Comparison of ENCODE assay signal across 10 mouse cellular contexts in genomic region chr2:106942451-106942850, GRCm38 (mm10). TPM values are rescaled to one million over a fixed set of nuclear protein-coding genes. Genes with fewer than 3 reads are reported as not detected.
DNase-seq lines count a peak whose midpoint lies in the region; ATAC-seq and TF ChIP-seq lines count a peak whose summit lies in the region.
"Had no signal": no experiment of that assay in that cellular context is flagged by ENCODE, and none has a peak within 500 bp of the region (broad histone marks: within the 10 kb centered on the region; RNA-seq: fewer than 3 reads in every experiment).

No protein-coding gene starts in this region.

- ATAC-seq in forebrain, embryonic 14.5 days = 0 out of 2 replicates have a peak, but pooled peaks have one; percentile 34
- no peak for ATAC-seq in forebrain, embryonic 12.5 days (ENCODE audit: low FRiP score)
- no peak for ATAC-seq in kidney, embryonic 16.5 days (ENCODE audit: low FRiP score, low TSS enrichment)
- ATAC-seq: intestine, embryonic 15.5 days had no signal

- no peak overlapping the region for H3K4me2 ChIP-seq in forebrain, embryonic 14.5 days (ENCODE audit: low read length)
- H3K4me2 ChIP-seq in forebrain, embryonic 12.5 days = no peak overlapping the region
- H3K4me2 ChIP-seq in kidney, embryonic 16.5 days (replicated peaks; ENCODE audit: low read depth, low read length) = no peak overlapping the region
- H3K4me2 ChIP-seq: intestine, embryonic 15.5 days had no signal

- H3K27ac ChIP-seq in forebrain, embryonic 14.5 days (ENCODE audit: low read depth, low read length) = no peak overlapping the region
- no peak overlapping the region for H3K27ac ChIP-seq in forebrain, embryonic 12.5 days
- no peak overlapping the region for H3K27ac ChIP-seq in left cerebral cortex, adult 2 months
- no peak overlapping the region for H3K27ac ChIP-seq in kidney, embryonic 16.5 days (ENCODE audit: low read length)
- H3K27ac ChIP-seq: intestine, embryonic 15.5 days had no signal

- H3K27me3 ChIP-seq in forebrain, embryonic 14.5 days (replicated peaks; ENCODE audit: control insufficient read depth, insufficient read depth, low read length) = no peaks in the 10 kb centered on the region
- H3K27me3 ChIP-seq in forebrain, embryonic 12.5 days = no peaks in the 10 kb centered on the region
- H3K27me3 ChIP-seq in kidney, embryonic 16.5 days (ENCODE audit: insufficient read depth, low read length) = no peaks in the 10 kb centered on the region
- H3K27me3 ChIP-seq: intestine, embryonic 15.5 days had no signal

- TF ChIP-seq CTCF in left cerebral cortex, adult 2 months (IDR thresholded peaks at IDR 0.05) = no peak

- peak; percentile 68 for DNase-seq in forebrain, embryonic 14.5 days (ENCODE audit: low spot score)
- DNase-seq in left cerebral cortex, postnatal 4 days = peak; percentile 83
- DNase-seq in left cerebral cortex, adult 2 months (ENCODE audit: extremely low spot score in 1 of 2, low spot score in 2 of 2) = no peak
- DNase-seq in adrenal gland, adult 2 months = peak; percentile 54
- peak; percentile 36 for DNase-seq in cerebellum, adult 9-11 months
- no peak for DNase-seq in thymus, postnatal 14 days
- DNase-seq: gastrocnemius, postnatal 10 days had no signal

- no peaks in the 10 kb centered on the region for H3K9me3 ChIP-seq in forebrain, embryonic 14.5 days (replicated peaks; ENCODE audit: control insufficient read depth, low read length)
- H3K9me3 ChIP-seq in forebrain, embryonic 12.5 days = no peaks in the 10 kb centered on the region
- no peaks in the 10 kb centered on the region for H3K9me3 ChIP-seq in kidney, embryonic 16.5 days (ENCODE audit: low read length)
- H3K9me3 ChIP-seq: intestine, embryonic 15.5 days had no signal

- H3K4me3 ChIP-seq in forebrain, embryonic 14.5 days (ENCODE audit: low read depth, low read length) = no peak overlapping the region
- H3K4me3 ChIP-seq in forebrain, embryonic 12.5 days (replicated peaks) = no peak overlapping the region
- no peak overlapping the region for H3K4me3 ChIP-seq in left cerebral cortex, adult 2 months
- H3K4me3 ChIP-seq in kidney, embryonic 16.5 days (ENCODE audit: low read length) = no peak overlapping the region
- H3K4me3 ChIP-seq: intestine, embryonic 15.5 days had no signal

- H3K9ac ChIP-seq in forebrain, embryonic 14.5 days (ENCODE audit: low read length) = no peak overlapping the region
- H3K9ac ChIP-seq in forebrain, embryonic 12.5 days = no peak overlapping the region
- no peak overlapping the region for H3K9ac ChIP-seq in kidney, embryonic 16.5 days (replicated peaks; ENCODE audit: low read length)
- H3K9ac ChIP-seq: intestine, embryonic 15.5 days had no signal

- WGBS in forebrain, embryonic 14.5 days = 60% methylated on average over 1 of the region's 1 CpGs
- WGBS in forebrain, embryonic 12.5 days = 88% methylated on average over 1 of the region's 1 CpGs
- 91% methylated on average over 1 of the region's 1 CpGs for WGBS in kidney, embryonic 16.5 days

- no peaks in the 10 kb centered on the region for H3K36me3 ChIP-seq in forebrain, embryonic 14.5 days (ENCODE audit: control insufficient read depth, insufficient read depth, low read length)
- no peaks in the 10 kb centered on the region for H3K36me3 ChIP-seq in forebrain, embryonic 12.5 days (replicated peaks)
- H3K36me3 ChIP-seq in kidney, embryonic 16.5 days (ENCODE audit: insufficient read depth, low read length) = no peaks in the 10 kb centered on the region
- H3K36me3 ChIP-seq: intestine, embryonic 15.5 days had no signal

- intact Hi-C loops in left cerebral cortex, postnatal 4 days (cut with DNase I) = no loop called here
- intact Hi-C loops in left cerebral cortex, adult 2 months (cut with DNase I) = no loop called here

- no peaks in the 10 kb centered on the region for H3K4me1 ChIP-seq in forebrain, embryonic 14.5 days (ENCODE audit: control insufficient read depth, insufficient read depth, low read length)
- H3K4me1 ChIP-seq in forebrain, embryonic 12.5 days = no peaks in the 10 kb centered on the region
- no peaks in the 10 kb centered on the region for H3K4me1 ChIP-seq in kidney, embryonic 16.5 days (ENCODE audit: insufficient read depth, low read length)
- H3K4me1 ChIP-seq: intestine, embryonic 15.5 days had no signal

RNA-seq across cellular contexts. Expression of gene Arl14ep, which starts 31.8 kb away (rescaled TPM):
- polyA plus RNA-seq in forebrain, embryonic 14.5 days (2014; fragmentation: Nextera tagmentation; extraction: Ambion mirVana) = 36.8 and 40.3 TPM in 2 replicates
- 54.4 and 54.8 TPM in 2 replicates for polyA plus RNA-seq in forebrain, embryonic 12.5 days (2016; fragmentation: Nextera tagmentation; extraction: Ambion mirVana)
- total RNA-seq in left cerebral cortex, postnatal 4 days (2021) = 10 to 100 TPM; 32.3 to 33.0 TPM
- total RNA-seq in left cerebral cortex, adult 2 months (2021) = 10 to 100 TPM; 34.5 to 38.2 TPM
- total RNA-seq in adrenal gland, adult 2 months (2021) = 10 to 100 TPM; 28.9 to 34.3 TPM
- polyA plus RNA-seq in adrenal gland, adult 2 months (2012; rRNA removed) = 1.9 and 2.1 TPM in 2 replicates
- polyA plus RNA-seq in kidney, embryonic 16.5 days (2015; fragmentation: Nextera tagmentation; extraction: Ambion mirVana) = 45.8 and 49.9 TPM in 2 replicates

Comparison
In these comparisons a context has a peak if more than half of its experiments do, and no peak if none do; other contexts are left out.
1. DNase-seq: peak in forebrain, embryonic 14.5 days (single experiment), left cerebral cortex, postnatal 4 days (single experiment), adrenal gland, adult 2 months (single experiment) and cerebellum, adult 9-11 months (single experiment); none in left cerebral cortex, adult 2 months (0 of 2) and thymus, postnatal 14 days (single experiment).
2. RNA of gene Arl14ep, which starts 31.8 kb away (polyA plus RNA-seq): 54.4 to 54.8 TPM in forebrain, embryonic 12.5 days, 45.8 to 49.9 TPM in kidney, embryonic 16.5 days and 36.8 to 40.3 TPM in forebrain, embryonic 14.5 days; 1.9 to 2.1 TPM in adrenal gland, adult 2 months; every median in the first group is over 10 times any median in the second.